Mouse (Mus musculus): Measurements from ENCODE around the gene Ino80b. TPM values are rescaled to one million over a fixed set of nuclear protein-coding genes. Genes with fewer than 3 reads are reported as not detected.
"Not testable (repeated sequence)": the region's sequence is repeated elsewhere in the genome, so short reads cannot be mapped to it uniquely, and the experiment has no call there.

Ino80b gene
- polyA plus RNA-seq, 1 experiment from 2014 or later: 20.0 TPM

DNA sequence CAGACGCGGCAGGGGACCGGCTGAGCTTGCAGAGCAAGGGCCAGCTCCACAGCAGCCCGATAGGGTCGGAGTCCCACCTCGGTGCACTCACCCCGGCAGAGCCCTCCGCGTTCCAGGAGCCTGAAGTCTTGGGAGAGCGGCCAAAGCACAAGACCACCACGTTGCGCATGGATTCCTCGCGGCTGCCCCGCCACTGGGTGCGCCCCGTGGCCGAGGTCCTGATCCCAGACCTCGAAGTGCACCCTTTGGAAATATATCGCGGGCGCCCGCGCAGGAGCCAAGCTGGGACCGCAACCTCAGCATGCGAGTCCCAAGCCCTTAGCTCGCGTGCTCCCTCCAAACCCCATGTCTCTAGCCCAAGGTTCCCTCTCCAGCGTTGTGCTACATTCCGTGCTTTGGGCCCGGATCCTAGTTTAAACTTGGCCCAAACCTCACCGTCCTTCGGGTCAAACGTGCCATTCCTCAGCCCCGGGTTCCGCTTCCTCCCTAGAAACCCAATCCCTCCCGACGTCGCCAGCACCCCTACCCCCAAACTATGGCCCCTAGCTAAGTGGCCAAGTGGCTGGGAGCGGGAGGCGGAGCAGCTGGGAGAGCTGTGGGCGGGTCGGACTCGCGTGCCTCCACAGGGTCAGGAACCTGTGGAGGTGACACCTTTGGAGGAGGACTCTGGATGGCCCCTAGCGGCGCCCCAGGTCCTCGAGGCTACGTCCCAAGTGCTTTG lies 36.9 kb upstream of the Ino80b start:
- under 1% methylated on average over 48 of the region's 49 CpGs for WGBS
- ATAC-seq (replicated peaks; ENCODE audit: low FRiP score) (no peak), DNase-seq (ENCODE audit: low spot score) (peak; percentile 71)
- Histone ChIP-seq H3K9me3 (ENCODE audit: control insufficient read depth, low read length) (no peaks in the 10 kb centered on the region), H3K4me1 (replicated peaks; ENCODE audit: control insufficient read depth, insufficient read depth, low read length) (peaks cover 14% of the 10 kb centered on the region; the same call in 1 of the 2 replicates), H3K27ac (ENCODE audit: low read depth, low read length) (no peak overlapping the region), H3K4me2 (ENCODE audit: low read depth, low read length, severe bottlenecking) (peak overlapping the region; percentile 38), H3K9ac (ENCODE audit: low read length) (peak overlapping the region; percentile 32; the same call in 1 of the 2 replicates), H3K27me3 (ENCODE audit: control insufficient read depth, insufficient read depth, low read length) (peaks cover 32% of the 10 kb centered on the region), H3K36me3 (ENCODE audit: control insufficient read depth, insufficient read depth, low read length) (no peaks in the 10 kb centered on the region), H3K4me3 (ENCODE audit: low read depth, low read length) (peak overlapping the region; percentile 19; the same call in 1 of the 2 replicates)

GRCm38 (mm10) chr6:83161442-83161841 lies 36.2 kb upstream of the Ino80b start:
- peaks cover 32% of the 10 kb centered on the region for H3K27me3 ChIP-seq (ENCODE audit: control insufficient read depth, insufficient read depth, low read length)
- DNase-seq (ENCODE audit: low spot score) (no peak), ATAC-seq (replicated peaks; ENCODE audit: low FRiP score) (no peak)
- H3K27ac ChIP-seq (ENCODE audit: low read depth, low read length): no peak overlapping the region
- H3K4me3 ChIP-seq (ENCODE audit: low read depth, low read length): peak overlapping the region; percentile 19; the same call in 1 of the 2 replicates
- peak overlapping the region; percentile 38; the same call in 1 of the 2 replicates for H3K4me2 ChIP-seq (ENCODE audit: low read depth, low read length, severe bottlenecking)
- WGBS: 5% methylated on average over 19 of the region's 19 CpGs
- no peaks in the 10 kb centered on the region for H3K36me3 ChIP-seq (ENCODE audit: control insufficient read depth, insufficient read depth, low read length)
- H3K9me3 ChIP-seq (ENCODE audit: control insufficient read depth, low read length): no peaks in the 10 kb centered on the region
- H3K9ac ChIP-seq (ENCODE audit: low read length): no peak overlapping the region
- peaks cover 14% of the 10 kb centered on the region; the same call in 1 of the 2 replicates for H3K4me1 ChIP-seq (replicated peaks; ENCODE audit: control insufficient read depth, insufficient read depth, low read length)

GRCm38 (mm10) chr6:83159456-83159855 lies 34.2 kb upstream of the Ino80b start:
- ATAC-seq (replicated peaks; ENCODE audit: low FRiP score); H3K4me2 ChIP-seq (ENCODE audit: low read depth, low read length, severe bottlenecking); H3K27ac ChIP-seq (ENCODE audit: low read depth, low read length); H3K9me3 ChIP-seq (ENCODE audit: control insufficient read depth, low read length); H3K36me3 ChIP-seq (ENCODE audit: control insufficient read depth, insufficient read depth, low read length); H3K9ac ChIP-seq (ENCODE audit: low read length); H3K4me3 ChIP-seq (ENCODE audit: low read depth, low read length); DNase-seq (ENCODE audit: low spot score): not testable (repeated sequence)
- peaks cover 16% of the 10 kb centered on the region; the same call in 1 of the 2 replicates for H3K4me1 ChIP-seq (replicated peaks; ENCODE audit: control insufficient read depth, insufficient read depth, low read length)
- H3K27me3 ChIP-seq (ENCODE audit: control insufficient read depth, insufficient read depth, low read length): peaks cover 32% of the 10 kb centered on the region
- WGBS: 29% methylated on average over 3 of the region's 3 CpGs

DNA sequence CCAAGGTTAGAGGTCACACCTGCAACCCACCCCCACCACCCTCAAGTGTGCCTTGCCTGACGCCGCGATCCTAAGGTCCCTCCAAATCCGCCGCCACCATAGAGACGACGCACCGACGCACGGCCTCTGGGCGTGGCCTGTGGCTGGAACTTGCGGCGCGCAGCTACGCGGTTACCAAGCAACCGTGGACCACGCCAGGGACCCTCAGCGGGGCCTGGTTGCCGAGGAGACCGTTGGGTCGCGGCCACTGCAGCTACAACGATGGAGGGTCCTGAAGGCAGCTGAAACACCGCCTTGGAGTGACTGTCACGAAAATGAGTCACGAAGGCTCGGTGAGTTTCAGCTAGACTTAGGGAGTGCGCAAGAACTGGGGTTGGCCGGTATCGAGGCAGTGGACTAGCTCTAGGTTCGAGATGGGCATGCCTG lies 31.0 kb upstream of the Ino80b start, which contains the start of the genes Wdr54 and 1700003E16Rik:
Gene Wdr54 (minus strand): TSS at position 139 of the 426 bp plus-strand sequence.
Gene 1700003E16Rik (plus strand): TSS at position 146 of the 426 bp plus-strand sequence.
- WGBS: 2% methylated on average over 32 of the region's 32 CpGs
- DNase-seq (ENCODE audit: low spot score): peak; percentile 93
- Histone ChIP-seq H3K4me3 (ENCODE audit: low read depth, low read length) (peak within 1 kb of the TSS; percentile 50), H3K9ac (ENCODE audit: low read length) (peak within 1 kb of the TSS; percentile 63), H3K27ac (ENCODE audit: low read depth, low read length) (no peak within 1 kb of the TSS), H3K27me3 (ENCODE audit: control insufficient read depth, insufficient read depth, low read length) (peaks cover 14% of the 10 kb centered on the region), H3K4me2 (ENCODE audit: low read depth, low read length, severe bottlenecking) (peak within 1 kb of the TSS; percentile 87), H3K4me1 (replicated peaks; ENCODE audit: control insufficient read depth, insufficient read depth, low read length) (peaks cover 6% of the 10 kb centered on the region; the same call in 1 of the 2 replicates), H3K36me3 (ENCODE audit: control insufficient read depth, insufficient read depth, low read length) (no peaks in the 10 kb centered on the region), H3K9me3 (ENCODE audit: control insufficient read depth, low read length) (no peaks in the 10 kb centered on the region)
- ATAC-seq (replicated peaks; ENCODE audit: low FRiP score): peak; percentile 93

- peak; percentile 42 for ATAC-seq (replicated peaks; ENCODE audit: low FRiP score)
- peak; percentile 64 for DNase-seq (ENCODE audit: low spot score)
- peak overlapping the region; percentile 87 for H3K4me2 ChIP-seq (ENCODE audit: low read depth, low read length, severe bottlenecking)
- peaks cover 6% of the 10 kb centered on the region; the same call in 1 of the 2 replicates for H3K4me1 ChIP-seq (replicated peaks; ENCODE audit: control insufficient read depth, insufficient read depth, low read length)
- H3K27ac ChIP-seq (ENCODE audit: low read depth, low read length): no peak overlapping the region
- H3K36me3 ChIP-seq (ENCODE audit: control insufficient read depth, insufficient read depth, low read length): no peaks in the 10 kb centered on the region; the same call in 1 of the 2 replicates
- H3K9ac ChIP-seq (ENCODE audit: low read length): peak overlapping the region; percentile 63
- H3K4me3 ChIP-seq (ENCODE audit: low read depth, low read length): peak overlapping the region; percentile 50
- WGBS: 7% methylated on average over 23 of the region's 23 CpGs
- H3K27me3 ChIP-seq (ENCODE audit: control insufficient read depth, insufficient read depth, low read length): peaks cover 9% of the 10 kb centered on the region
- H3K9me3 ChIP-seq (ENCODE audit: control insufficient read depth, low read length): no peaks in the 10 kb centered on the region
Measured at GRCm38 (mm10) chr6:83155552-83156238, 30.5 kb upstream of the Ino80b start.

- Histone ChIP-seq H3K9ac (ENCODE audit: low read length) (no peak overlapping the region), H3K4me2 (ENCODE audit: low read depth, low read length, severe bottlenecking) (no peak overlapping the region), H3K9me3 (ENCODE audit: control insufficient read depth, low read length) (no peaks in the 10 kb centered on the region), H3K27me3 (ENCODE audit: control insufficient read depth, insufficient read depth, low read length) (no peaks in the 10 kb centered on the region), H3K36me3 (ENCODE audit: control insufficient read depth, insufficient read depth, low read length) (no peaks in the 10 kb centered on the region; the same call in 1 of the 2 replicates), H3K4me3 (ENCODE audit: low read depth, low read length) (no peak overlapping the region), H3K4me1 (replicated peaks; ENCODE audit: control insufficient read depth, insufficient read depth, low read length) (peaks cover 6% of the 10 kb centered on the region; the same call in 1 of the 2 replicates), H3K27ac (ENCODE audit: low read depth, low read length) (no peak overlapping the region)
- ATAC-seq (replicated peaks; ENCODE audit: low FRiP score) (no peak), DNase-seq (ENCODE audit: low spot score) (no peak)
- WGBS: 74% methylated on average over 5 of the region's 5 CpGs
Measured at GRCm38 (mm10) chr6:83153485-83153884, 28.3 kb upstream of the Ino80b start.

DNA sequence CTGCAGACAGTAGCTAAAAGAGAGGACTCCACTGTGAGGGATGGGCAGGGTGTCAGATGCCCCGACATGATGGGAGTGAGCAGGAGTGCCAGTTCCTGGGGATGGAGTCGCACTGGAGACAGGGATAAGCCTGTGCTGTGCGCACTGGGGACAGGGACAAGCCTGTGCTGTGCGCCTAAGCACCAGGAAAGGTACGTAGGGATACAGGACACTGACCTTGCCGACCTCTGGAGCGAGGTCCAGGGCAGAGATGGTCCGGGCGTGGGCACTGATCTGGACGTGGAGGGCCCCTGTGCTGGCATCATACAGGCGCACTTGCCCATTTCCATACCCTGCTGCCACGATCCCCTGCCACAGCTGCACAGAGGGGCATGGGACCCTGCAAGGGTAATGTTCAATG lies 27.8 kb upstream of the Ino80b start:
- Histone ChIP-seq H3K9ac (ENCODE audit: low read length) (no peak overlapping the region), H3K27me3 (ENCODE audit: control insufficient read depth, insufficient read depth, low read length) (no peaks in the 10 kb centered on the region), H3K36me3 (ENCODE audit: control insufficient read depth, insufficient read depth, low read length) (no peaks in the 10 kb centered on the region; the same call in 1 of the 2 replicates), H3K4me3 (ENCODE audit: low read depth, low read length) (no peak overlapping the region), H3K9me3 (ENCODE audit: control insufficient read depth, low read length) (no peaks in the 10 kb centered on the region), H3K27ac (ENCODE audit: low read depth, low read length) (no peak overlapping the region), H3K4me1 (replicated peaks; ENCODE audit: control insufficient read depth, insufficient read depth, low read length) (peaks cover 6% of the 10 kb centered on the region; the same call in 1 of the 2 replicates), H3K4me2 (ENCODE audit: low read depth, low read length, severe bottlenecking) (no peak overlapping the region)
- WGBS: 81% methylated on average over 12 of the region's 12 CpGs
- DNase-seq (ENCODE audit: low spot score) (no peak), ATAC-seq (replicated peaks; ENCODE audit: low FRiP score) (no peak)

DNA sequence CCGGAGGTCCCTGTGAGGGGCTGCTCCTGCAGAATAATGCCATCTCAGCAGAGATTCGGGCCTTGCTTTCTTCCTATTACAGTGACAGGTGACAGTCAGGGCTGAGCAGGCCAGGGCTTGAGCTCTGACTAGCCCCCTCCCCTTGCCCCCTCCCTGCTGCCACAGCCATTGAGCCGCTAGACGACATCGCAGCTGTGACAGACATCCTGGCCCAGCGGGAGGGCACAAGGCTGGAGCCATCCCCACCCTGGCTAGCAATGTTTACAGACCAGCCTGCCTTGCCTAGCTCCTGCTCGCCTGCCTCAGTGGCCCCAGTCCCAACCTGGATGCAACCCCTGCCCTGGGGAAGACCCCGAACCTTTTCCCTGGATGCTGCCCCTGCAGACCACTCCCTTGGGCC lies 26.5 kb upstream of the Ino80b start:
- Histone ChIP-seq H3K27me3 (ENCODE audit: control insufficient read depth, insufficient read depth, low read length) (no peaks in the 10 kb centered on the region), H3K27ac (ENCODE audit: low read depth, low read length) (no peak overlapping the region), H3K4me3 (ENCODE audit: low read depth, low read length) (no peak overlapping the region), H3K9ac (ENCODE audit: low read length) (no peak overlapping the region), H3K4me2 (ENCODE audit: low read depth, low read length, severe bottlenecking) (no peak overlapping the region), H3K9me3 (ENCODE audit: control insufficient read depth, low read length) (no peaks in the 10 kb centered on the region), H3K36me3 (ENCODE audit: control insufficient read depth, insufficient read depth, low read length) (no peaks in the 10 kb centered on the region; the same call in 1 of the 2 replicates), H3K4me1 (replicated peaks; ENCODE audit: control insufficient read depth, insufficient read depth, low read length) (peaks cover 6% of the 10 kb centered on the region; the same call in 1 of the 2 replicates)
- DNase-seq (ENCODE audit: low spot score): no peak
- ATAC-seq (replicated peaks; ENCODE audit: low FRiP score): no peak
- WGBS: 32% methylated on average over 8 of the region's 8 CpGs

Measured in forebrain, embryonic 11.5 days (tissue).